Mouse (Mus musculus) thymus, postnatal 10 days (tissue): ENCODE measurements around the gene Sema3a.

ENCODE experiments used
- DNase-seq, 2 experiments: peaks; one replicate each; pipeline ENCODE4 v3.0.0; 2021; ENCODE audit warnings: low spot score in 2 of 2

Gene Sema3a

GRCm38 (mm10) chr5:13320138-13320537, 194.9 kb downstream of the Sema3a start:
- no peak for DNase-seq

- no peak for DNase-seq
Measured at GRCm38 (mm10) chr5:13327281-13327680, 202.1 kb downstream of the Sema3a start.

DNA sequence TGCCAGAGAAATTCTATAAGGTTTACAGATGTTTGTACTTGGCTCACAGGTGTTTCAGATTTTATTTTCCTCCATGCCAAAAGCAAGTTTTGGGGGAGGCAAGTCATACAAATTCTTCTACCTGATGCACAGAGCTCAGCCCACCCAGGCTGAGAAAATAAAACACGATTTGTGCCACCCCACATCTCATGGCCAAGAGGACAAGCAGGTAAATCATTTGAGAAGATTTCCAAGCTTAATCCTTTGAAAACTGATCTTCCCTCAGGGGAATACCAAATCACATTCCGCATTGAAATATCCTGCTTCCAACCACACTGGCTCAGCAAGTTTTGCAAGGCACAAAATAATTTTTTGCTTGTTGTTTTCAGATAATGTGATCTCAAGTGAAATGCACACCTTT, 206.2 kb downstream of the Sema3a start:
- no peak for DNase-seq

DNA sequence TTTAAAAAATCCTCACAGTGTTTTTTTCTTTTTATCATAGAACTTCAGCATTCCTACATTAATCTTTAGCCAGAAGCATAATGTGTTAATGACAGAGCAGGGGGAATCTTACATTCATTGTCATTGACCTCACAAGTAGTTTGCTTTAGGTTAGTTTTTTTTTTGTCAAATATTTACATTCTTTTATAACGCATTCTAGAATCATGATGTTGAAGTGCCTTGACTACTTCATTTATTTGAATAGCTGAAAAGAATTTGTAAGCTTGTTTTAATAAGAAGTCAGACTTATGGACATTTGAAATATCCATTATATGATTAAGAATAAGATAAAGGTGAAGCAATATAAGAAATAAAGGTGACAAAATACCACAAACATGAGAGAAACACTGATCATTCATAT, 212.5 kb downstream of the Sema3a start:
- no peak for DNase-seq

DNA sequence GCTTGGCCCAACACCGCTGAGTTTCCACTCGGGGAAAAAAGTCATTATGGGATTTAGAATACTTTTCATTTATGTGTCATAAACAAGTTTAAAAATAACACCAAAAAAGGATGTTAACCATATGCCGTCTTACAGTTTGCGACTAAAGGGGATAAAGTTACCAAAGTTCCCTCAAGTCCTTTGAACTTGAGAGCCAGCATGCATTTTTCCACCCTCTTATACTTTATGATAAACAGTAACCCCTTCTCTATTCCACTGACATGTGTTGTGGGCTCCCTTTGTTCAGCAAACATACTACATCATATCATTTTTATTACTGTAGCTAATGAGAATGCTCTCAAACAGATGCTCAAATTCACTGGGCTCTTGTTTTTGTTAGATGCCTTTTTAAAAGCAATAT, 221.9 kb downstream of the Sema3a start:
- DNase-seq = no peak

DNA sequence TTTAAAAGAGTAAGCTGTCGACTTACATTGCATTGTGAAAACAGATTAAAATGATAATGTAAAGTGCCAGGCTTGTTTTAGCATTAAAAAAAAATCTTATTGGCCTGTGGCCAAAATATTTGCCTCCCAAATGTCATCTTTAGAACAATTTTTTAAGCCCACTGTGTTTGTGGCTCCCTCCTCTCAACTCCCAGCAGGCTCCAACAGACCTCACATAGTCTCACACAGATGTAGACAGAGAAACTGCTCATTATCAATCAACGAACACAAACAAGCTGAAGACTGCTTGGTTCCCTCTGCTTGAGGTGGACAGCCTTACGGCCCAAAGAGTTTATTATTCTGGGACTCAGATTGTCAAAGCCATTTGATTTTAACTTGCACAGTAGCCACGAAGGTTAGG, 226.4 kb downstream of the Sema3a start:
- no peak for DNase-seq

DNA sequence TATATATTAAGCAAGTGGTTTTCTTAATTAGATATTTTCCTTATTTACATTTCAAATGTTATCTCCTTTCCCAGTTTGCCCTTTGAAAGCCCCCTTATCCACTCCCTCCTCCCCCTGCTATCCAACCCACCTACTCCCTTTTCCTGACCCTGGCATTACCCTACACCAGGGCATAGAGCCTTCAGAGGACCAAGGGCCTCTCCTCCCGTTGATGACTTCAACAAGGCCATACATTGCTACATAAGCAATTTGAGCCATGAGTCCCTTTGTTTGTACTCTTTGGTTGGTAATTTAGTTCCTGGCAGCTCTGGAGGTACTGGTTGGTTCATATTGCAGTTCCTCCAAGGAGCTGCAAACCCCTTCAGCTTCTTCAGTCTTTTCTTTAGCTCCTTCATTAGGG, 227.8 kb downstream of the Sema3a start:
- no peak for DNase-seq

DNA sequence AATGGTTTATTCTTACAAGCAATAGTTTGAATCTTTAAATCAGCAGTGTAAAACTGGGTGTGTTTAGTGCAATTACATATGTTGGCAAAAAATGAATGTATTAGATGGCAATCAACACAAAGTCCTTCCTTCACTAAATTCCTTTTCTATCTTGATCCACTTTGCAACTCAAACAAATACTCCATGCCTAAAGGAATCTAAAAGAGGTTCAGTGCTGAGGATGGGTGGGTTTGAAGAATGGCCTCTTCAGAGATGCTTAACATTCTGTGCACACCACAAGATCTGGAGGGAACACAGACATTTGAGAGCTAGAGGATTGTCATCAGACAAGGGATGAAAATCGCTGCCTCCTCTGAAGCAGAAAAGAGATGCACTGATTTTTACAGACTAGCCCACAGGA, 228.3 kb downstream of the Sema3a start:
- DNase-seq = no peak

GRCm38 (mm10) chr5:13354913-13355312, 229.7 kb downstream of the Sema3a start:
- DNase-seq = no peak

DNA sequence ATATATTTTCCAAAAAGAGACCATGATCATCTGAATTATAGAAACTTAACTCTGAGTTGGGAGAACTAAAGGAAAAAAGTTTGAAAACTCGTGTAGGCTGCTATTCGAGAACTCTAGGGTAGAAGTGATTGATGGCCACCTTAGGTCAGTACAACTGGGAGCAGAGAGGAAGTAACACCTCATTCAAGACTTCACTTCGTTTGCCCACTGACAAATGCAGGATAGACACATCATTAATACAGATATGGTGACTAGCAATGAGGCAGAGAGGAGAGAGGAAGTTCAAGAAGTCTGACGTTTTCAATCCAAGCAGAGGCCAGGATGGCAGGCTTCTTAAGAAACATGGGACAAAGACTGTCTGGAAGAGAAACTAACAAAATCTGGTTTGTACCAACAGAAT, 233.6 kb downstream of the Sema3a start:
- no peak for DNase-seq

DNA sequence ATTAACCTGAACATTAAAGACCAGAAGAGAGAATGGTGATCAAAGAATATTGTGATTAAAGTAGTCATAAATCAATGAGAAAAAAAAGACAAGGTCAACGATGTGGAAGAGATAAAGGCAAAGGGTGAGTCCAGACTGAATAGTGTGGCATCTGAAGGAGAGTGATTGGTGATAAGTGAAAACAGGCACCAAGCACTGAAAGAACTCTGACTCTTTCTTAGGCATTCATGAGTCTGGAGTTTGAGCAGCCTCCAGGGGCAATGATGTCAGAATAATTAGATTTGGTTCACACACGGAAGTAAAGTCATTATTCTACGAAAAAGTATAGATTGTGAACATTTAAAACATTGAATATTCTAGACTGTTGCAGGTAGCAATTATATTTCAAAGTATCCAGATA, 235.5 kb downstream of the Sema3a start:
- DNase-seq = no peak

- no peak for DNase-seq
Measured at GRCm38 (mm10) chr5:13365108-13365507, 239.9 kb downstream of the Sema3a start.

DNA sequence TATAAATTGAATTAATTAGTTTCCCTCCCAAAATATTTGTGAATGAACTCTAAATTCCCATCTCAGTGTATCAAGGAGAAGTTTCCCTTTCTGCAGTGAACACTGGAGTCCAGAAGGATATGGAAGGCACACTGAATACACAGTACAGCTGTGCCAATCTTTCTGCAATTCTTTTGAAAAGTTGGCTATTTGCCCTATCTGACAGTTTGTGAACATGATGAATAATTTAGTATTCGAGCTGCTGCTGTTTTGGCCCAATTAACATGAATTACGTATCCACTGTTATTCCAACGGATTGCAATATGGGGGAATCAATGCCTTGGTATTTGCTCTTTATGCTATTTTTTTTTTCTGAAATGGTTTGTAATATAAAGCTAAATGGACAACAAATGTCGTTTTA, 254.0 kb downstream of the Sema3a start:
- DNase-seq = no peak

- DNase-seq = no peak
Measured at GRCm38 (mm10) chr5:13384047-13384446, 258.8 kb downstream of the Sema3a start.

- no peak for DNase-seq
Measured at GRCm38 (mm10) chr5:13384714-13385113, 259.5 kb downstream of the Sema3a start.

DNA sequence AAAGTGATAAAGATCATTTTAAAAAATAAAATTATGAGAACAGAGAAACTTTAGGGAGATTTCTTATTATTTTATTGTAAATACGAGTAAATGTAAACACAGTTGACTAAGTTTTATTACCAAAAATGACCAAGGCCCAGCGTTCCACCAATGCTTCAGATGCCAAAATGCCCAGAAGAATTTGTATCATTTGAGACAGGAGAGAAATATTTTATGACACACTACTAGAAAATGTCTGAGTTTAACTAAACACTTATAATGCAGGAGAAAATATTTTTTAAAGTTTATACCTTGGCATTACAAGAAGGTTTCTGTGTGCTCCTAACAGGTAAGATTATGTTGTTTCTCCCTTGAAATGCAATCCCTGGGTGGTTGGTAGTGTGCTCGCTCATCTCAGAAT, 261.4 kb downstream of the Sema3a start:
- no peak for DNase-seq

- no peak for DNase-seq
Measured at GRCm38 (mm10) chr5:13387679-13388078, 262.5 kb downstream of the Sema3a start.

DNA sequence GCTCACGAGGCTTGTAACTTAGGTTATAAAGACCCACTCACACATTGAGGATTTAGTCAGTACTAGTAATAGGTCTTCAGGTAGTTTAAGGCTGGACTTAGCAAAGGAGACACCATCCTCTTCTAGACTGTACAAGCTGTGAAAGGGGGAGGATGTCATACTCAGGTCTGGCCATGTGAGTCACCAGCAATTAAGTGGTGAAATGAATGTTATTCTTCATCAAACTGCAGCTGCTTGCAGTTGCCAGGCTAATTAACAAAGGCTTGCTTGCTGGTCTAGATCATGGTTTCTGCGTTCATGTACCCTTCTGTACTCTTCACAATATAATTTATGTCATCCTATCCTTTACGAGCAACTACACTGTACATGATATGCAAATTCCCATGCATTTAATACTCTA, 264.8 kb downstream of the Sema3a start:
- no peak for DNase-seq

DNA sequence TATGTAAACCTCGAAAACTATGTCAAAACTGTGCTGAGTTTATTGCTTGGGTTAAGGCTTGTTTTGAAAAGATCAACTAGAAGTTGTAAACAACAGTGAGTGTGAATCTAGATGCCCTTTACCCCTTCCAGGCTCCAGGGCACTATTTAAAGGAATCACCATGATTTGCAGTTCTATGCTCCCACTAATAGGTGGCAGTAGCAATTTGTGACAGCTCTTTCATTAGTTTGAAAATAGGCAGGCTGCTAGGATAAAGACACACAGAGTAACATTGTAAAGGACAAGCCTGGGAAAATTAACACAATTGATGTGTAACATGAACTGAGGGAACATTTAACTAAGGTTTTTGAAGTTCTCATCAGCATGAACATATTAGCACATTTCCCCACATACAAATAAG, 280.2 kb downstream of the Sema3a start:
- no peak for DNase-seq

DNA sequence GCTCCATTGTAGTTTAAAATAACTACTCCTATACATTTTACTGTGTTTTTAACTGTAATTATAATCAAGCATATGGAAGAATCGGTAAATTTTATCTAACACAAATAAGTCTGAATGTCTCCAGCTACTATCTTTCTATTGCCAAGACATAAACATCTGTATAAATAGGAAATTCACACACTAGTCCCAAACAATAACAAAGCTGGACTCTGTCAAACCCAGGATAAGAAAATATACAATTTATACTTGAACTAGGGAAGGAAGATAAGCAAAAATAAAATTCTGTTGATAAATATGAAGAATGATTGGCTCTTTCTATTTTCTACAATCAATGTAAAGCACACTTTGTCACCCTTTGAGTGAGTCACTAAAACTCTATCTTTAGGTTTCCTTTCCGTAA, 280.9 kb downstream of the Sema3a start:
- DNase-seq = no peak

GRCm38 (mm10) chr5:13411920-13412319, 286.7 kb downstream of the Sema3a start:
- DNase-seq = no peak

- no peak for DNase-seq
Measured at GRCm38 (mm10) chr5:13413915-13414525, 288.8 kb downstream of the Sema3a start.

GRCm38 (mm10) chr5:13416960-13417710, 291.9 kb downstream of the Sema3a start:
- DNase-seq = no peak
